Mouse (Mus musculus) heart, embryonic 14.5 days (tissue): ENCODE measurements around the gene Hoxb5. TPM values are rescaled to one million over a fixed set of nuclear protein-coding genes. Genes with fewer than 3 reads are reported as not detected.

Experiments used
- ATAC-seq: fragments of 200-750 bp; cut with Nextera tagmentation; 2 replicates; pipeline ENCODE4 v1.8.0; 2017; ENCODE audit warnings: low read depth, moderate TSS enrichment; ENCODE audit not compliant: insufficient number of reproducible peaks, insufficient read depth, low FRiP score
- H3K27ac ChIP-seq, 2 experiments: fragments of 200-500 bp in 1 of 2; fragments of 300-500 bp in 1 of 2; sonication (generic) in 1 of 2; replicated peaks in 1 of 2; 2 replicates each; pipeline ENCODE4 v1.5.1; 2012 to 2014; ENCODE audit warnings: low read depth in 2 of 2, low read length in 2 of 2, control low read depth in 1 of 2, mild to moderate bottlenecking in 1 of 2, mixed read lengths in 1 of 2; ENCODE audit not compliant: control insufficient read depth in 1 of 2, insufficient read depth in 1 of 2
- H3K27me3 ChIP-seq: fragments of 300-500 bp; sonication (generic); 2 replicates; pipeline ENCODE4 v1.6.1; 2014; ENCODE audit warnings: mild to moderate bottlenecking, low read length, control low read depth; ENCODE audit not compliant: control insufficient read depth, insufficient read depth
- H3K36me3 ChIP-seq: fragments of 300-500 bp; sonication (generic); 2 replicates; pipeline ENCODE4 v1.6.1; 2014; ENCODE audit warnings: mild to moderate bottlenecking, control low read depth, low read length, mixed read lengths; ENCODE audit not compliant: control insufficient read depth, insufficient read depth
- H3K4me1 ChIP-seq, 2 experiments: fragments of 200-500 bp in 1 of 2; fragments of 300-500 bp in 1 of 2; sonication (generic) in 1 of 2; 2 replicates each; pipeline ENCODE4 v1.6.1; 2012 to 2014; ENCODE audit warnings: low read length in 2 of 2, control low read depth in 1 of 2, mixed read lengths in 1 of 2; ENCODE audit not compliant: control insufficient read depth in 2 of 2, insufficient read depth in 2 of 2
- H3K4me2 ChIP-seq: fragments of 300-500 bp; sonication (generic); 2 replicates; pipeline ENCODE4 v1.6.1; 2014; ENCODE audit warnings: mild to moderate bottlenecking, low read length
- H3K4me3 ChIP-seq, 2 experiments: fragments of 200-500 bp in 1 of 2; fragments of 300-500 bp in 1 of 2; sonication (generic) in 1 of 2; 2 replicates each; pipeline ENCODE4 v1.5.1; 2012 to 2014; ENCODE audit warnings: low read length in 2 of 2, mild to moderate bottlenecking in 2 of 2, control low read depth in 1 of 2, low read depth in 1 of 2, moderate library complexity in 1 of 2; ENCODE audit not compliant: control insufficient read depth in 1 of 2, insufficient read depth in 1 of 2
- H3K9ac ChIP-seq: fragments of 300-500 bp; sonication (generic); 2 replicates; pipeline ENCODE4 v1.6.1; 2014; ENCODE audit warnings: mild to moderate bottlenecking, low read length
- H3K9me3 ChIP-seq: fragments of 300-500 bp; sonication (generic); 2 replicates; pipeline ENCODE4 v1.6.1; 2016; ENCODE audit warnings: low read length, control low read depth; ENCODE audit not compliant: control insufficient read depth
- WGBS: fragments of 180-500 bp; shearing (Covaris S2); extraction: QIAGEN DNeasy Blood & Tissue Kit; methylation state at CpG from one replicate; pipeline ENCODE4 v1.1.7; 2014; 5-methylcytosine and 5-hydroxymethylcytosine counted together
- polyA plus RNA-seq: library from polyadenylated mRNA; unstranded; fragments of >200 nt; fragmentation: Nextera tagmentation; extraction: Ambion mirVana; gene quantifications from 2 replicates; pipeline ENCODE4 v1.2.1, GENCODE M21; 2014

The Hoxb5 gene
- polyA plus RNA-seq, 1 experiment from 2014 or later = 0.27 TPM

DNA sequence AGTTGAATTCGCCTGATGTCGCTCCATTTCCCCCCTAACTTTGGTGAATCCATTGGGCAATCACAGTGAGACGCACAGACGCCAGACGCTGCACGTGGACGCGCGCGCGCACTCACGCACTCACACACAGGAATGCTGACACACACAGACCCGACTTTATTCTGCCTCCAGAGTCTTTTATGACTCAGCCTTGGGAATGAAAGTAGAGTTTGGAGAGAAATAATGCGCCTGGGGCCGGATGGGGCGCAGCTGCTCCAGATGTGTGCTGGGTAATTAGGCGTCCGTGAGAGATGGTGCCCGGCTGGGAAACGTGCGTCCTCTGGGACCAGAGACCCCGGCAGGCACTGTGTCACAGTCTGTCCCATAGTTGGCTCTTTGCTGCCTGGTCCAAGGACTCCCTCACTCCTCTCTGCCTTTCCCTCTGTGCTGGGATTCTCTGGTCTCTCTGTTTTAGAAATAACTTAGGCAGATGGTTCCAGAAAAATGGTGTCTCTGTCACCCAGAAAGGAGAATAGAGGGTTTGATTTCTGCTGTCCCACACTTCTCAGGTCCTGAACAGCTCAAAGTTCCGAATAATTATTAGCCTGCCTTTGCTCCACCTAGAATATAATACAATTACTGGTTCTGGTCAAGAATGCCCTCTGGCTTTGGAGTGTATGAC lies 42.7 kb upstream of the Hoxb5 start:
- Histone ChIP-seq H3K4me1 (no peaks in the 10 kb centered on the region), H3K4me2 (no peak overlapping the region), H3K27me3 (peaks cover 97% of the 10 kb centered on the region), H3K36me3 (no peaks in the 10 kb centered on the region), H3K9ac (no peak overlapping the region), H3K4me3 (no peak overlapping the region), H3K27ac (no peak overlapping the region), H3K9me3 (no peaks in the 10 kb centered on the region)
- no peak for ATAC-seq
- WGBS = 2% methylated on average over 23 of the region's 23 CpGs

DNA sequence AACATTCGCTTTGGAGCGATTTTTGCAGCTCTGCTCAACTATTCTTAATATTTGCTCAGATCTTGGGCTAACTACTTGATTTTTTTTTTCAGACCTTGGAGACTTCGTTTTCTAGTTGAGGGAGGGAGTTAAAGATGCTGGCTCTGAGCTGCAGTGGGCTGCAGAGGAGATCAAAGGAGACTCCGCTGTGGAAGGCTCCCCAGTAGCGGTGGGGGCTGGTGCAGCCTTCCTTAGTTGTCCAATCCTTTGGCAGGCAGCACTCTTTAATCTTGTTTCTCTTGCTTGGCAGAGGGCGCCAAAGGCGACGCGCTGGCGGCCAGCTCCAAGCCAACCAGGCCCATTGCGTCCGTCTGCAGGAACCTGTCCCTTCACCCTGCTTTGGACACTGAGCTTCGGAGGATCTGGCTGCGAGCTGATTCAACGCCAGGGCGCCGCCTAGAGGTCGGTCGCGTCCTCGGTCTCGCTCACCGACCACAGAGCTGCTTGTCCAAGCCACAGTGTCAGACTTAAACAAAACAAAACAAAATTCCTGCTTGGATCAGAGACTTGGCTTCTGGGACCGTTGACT lies 41.7 kb upstream of the Hoxb5 start:
- H3K36me3 ChIP-seq = no peaks in the 10 kb centered on the region
- H3K27ac ChIP-seq = no peak overlapping the region
- 3% methylated on average over 24 of the region's 24 CpGs for WGBS
- peaks cover 97% of the 10 kb centered on the region for H3K27me3 ChIP-seq
- H3K9ac ChIP-seq = no peak overlapping the region
- H3K9me3 ChIP-seq = no peaks in the 10 kb centered on the region
- ATAC-seq = no peak
- H3K4me2 ChIP-seq = no peak overlapping the region
- no peak overlapping the region for H3K4me3 ChIP-seq
- H3K4me1 ChIP-seq = no peaks in the 10 kb centered on the region

DNA sequence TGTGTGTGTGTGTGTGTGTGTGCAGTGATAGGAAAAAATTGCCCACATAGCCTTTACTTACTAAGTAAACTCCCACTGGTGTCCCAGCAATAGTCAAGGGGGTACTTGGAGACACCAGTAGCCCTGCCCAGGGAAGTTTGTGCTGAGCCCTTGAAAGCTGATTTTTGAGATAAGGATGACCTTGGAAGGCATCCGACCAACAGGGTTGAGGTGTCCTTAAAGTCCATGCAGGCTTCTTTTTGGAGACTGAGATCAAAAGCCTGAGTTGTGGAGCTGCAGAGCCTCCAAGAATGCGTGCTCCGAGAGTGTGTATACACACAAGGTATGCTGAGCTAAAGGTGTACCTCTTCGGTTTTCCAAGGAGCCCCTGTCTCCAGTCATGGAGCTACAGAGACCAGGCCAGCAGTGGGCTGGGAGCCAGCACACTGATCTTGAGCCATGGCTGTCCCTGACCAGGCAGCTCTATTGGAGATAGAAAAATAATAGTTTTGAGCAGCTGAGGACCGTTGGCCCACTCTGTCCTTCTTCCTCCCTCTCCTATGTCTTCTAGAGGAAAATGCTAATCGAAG lies 40.8 kb upstream of the Hoxb5 start:
- Histone ChIP-seq H3K4me2 (no peak overlapping the region), H3K9me3 (no peaks in the 10 kb centered on the region), H3K4me3 (no peak overlapping the region), H3K27ac (no peak overlapping the region), H3K9ac (no peak overlapping the region), H3K4me1 (no peaks in the 10 kb centered on the region), H3K36me3 (no peaks in the 10 kb centered on the region), H3K27me3 (peaks cover 98% of the 10 kb centered on the region)
- WGBS = 5% methylated on average over 6 of the region's 6 CpGs
- no peak for ATAC-seq

DNA sequence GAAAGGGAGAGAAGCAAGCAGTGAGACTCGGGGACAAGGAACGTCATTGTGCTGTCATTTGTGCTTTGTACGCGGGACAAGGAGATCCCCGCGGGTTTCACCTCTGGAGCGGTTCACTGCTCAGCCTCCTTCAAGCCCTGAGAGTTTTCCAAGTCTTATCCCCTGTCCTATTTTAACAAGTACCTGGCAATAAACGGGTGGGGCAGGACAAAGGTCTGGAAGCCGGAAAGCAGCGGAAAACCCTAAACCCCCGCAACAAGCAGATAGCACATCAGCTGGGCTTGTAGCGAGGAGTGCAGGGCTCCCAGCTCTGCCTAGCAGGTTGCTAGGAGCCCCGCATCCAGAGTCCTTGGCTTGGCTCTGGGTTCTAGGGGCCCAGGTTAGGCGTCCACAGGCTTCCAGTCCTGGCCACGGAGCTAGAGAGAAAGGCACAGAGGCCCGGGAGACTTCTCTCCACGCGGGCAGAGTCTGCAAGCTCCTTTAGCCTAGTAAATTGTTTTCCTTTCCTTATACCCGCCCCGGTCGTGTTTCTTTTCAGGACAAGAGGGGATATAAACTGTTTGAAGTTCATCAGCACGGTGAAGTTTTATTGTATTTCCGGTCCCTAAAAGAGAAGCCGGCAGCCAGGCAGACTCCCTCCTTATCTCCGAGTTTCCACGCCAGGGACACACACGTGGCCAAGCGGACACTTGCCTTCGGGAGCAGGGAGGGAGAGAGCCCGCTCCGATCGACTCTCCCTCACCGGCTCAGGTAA lies 39.3 kb upstream of the Hoxb5 start:
- ATAC-seq = no peak
- no peak overlapping the region for H3K9ac ChIP-seq
- H3K4me1 ChIP-seq = no peaks in the 10 kb centered on the region
- under 1% methylated on average over 33 of the region's 33 CpGs for WGBS
- H3K4me3 ChIP-seq = no peak overlapping the region
- no peak overlapping the region for H3K4me2 ChIP-seq
- no peaks in the 10 kb centered on the region for H3K36me3 ChIP-seq
- no peaks in the 10 kb centered on the region for H3K9me3 ChIP-seq
- no peak overlapping the region for H3K27ac ChIP-seq
- H3K27me3 ChIP-seq = peaks cover 99% of the 10 kb centered on the region

DNA sequence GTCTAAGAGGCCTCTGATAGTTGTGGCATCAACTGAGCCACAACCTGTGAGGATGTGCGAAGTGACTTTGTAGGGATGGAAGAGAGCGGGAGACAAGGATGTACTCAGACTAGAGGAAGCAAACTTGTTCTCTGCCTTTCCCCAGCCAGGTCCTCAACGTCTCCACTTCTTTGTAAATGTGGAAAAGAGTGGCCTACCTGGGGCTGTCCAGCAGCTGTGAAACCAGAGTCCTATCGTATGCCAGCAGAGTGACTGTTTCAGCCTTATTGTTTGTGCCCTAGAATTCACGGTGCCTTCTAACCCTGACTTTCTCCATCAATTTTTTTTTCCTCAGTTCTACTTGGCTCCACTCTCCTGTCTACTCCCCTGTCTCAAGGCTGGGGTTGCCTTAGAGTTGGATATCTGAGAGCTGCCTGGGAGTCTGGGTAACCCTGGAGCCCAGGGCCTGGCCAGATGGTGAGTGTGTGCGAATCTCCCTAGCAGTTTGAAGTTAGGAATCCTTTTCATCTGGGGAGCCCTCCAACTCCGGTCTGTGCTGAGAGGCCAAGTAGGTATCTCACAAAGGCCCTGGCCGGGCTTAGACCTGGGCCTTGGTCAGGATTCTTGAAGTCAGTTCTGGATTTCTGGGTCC lies 38.6 kb upstream of the Hoxb5 start:
- H3K27me3 ChIP-seq = peaks cover 99% of the 10 kb centered on the region
- no peak overlapping the region for H3K4me3 ChIP-seq
- no peak overlapping the region for H3K4me2 ChIP-seq
- no peak overlapping the region for H3K27ac ChIP-seq
- ATAC-seq = no peak
- H3K9me3 ChIP-seq = no peaks in the 10 kb centered on the region
- H3K4me1 ChIP-seq = no peaks in the 10 kb centered on the region
- 7% methylated on average over 8 of the region's 8 CpGs for WGBS
- no peak overlapping the region for H3K9ac ChIP-seq
- H3K36me3 ChIP-seq = no peaks in the 10 kb centered on the region

DNA sequence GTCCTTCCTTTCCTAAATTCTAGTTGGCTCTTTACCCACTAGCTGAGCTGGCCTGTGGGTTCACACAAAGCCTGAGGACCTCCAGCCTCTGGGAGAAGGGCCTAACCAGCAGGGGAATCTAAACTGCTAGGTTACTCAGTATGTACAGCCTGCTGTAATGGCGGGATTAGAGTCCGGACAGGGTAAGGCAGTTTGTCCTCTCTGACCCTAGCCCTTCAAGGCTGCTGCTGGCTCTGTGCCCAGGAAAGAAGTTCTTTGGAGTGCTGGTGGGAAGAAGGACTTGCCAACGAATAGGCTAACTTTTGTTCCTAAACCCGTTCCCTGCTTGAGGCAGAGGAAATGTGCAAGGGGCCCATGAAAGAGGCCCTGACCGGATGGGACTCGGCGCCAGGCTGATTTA lies 37.2 kb upstream of the Hoxb5 start:
- Histone ChIP-seq H3K27me3 (peaks cover 99% of the 10 kb centered on the region), H3K9ac (no peak overlapping the region), H3K4me3 (no peak overlapping the region), H3K36me3 (no peaks in the 10 kb centered on the region), H3K4me1 (no peaks in the 10 kb centered on the region; a peak in 1 of 4 replicates), H3K9me3 (no peaks in the 10 kb centered on the region), H3K27ac (no peak overlapping the region), H3K4me2 (no peak overlapping the region)
- ATAC-seq = no peak
- 1% methylated on average over 7 of the region's 7 CpGs for WGBS

DNA sequence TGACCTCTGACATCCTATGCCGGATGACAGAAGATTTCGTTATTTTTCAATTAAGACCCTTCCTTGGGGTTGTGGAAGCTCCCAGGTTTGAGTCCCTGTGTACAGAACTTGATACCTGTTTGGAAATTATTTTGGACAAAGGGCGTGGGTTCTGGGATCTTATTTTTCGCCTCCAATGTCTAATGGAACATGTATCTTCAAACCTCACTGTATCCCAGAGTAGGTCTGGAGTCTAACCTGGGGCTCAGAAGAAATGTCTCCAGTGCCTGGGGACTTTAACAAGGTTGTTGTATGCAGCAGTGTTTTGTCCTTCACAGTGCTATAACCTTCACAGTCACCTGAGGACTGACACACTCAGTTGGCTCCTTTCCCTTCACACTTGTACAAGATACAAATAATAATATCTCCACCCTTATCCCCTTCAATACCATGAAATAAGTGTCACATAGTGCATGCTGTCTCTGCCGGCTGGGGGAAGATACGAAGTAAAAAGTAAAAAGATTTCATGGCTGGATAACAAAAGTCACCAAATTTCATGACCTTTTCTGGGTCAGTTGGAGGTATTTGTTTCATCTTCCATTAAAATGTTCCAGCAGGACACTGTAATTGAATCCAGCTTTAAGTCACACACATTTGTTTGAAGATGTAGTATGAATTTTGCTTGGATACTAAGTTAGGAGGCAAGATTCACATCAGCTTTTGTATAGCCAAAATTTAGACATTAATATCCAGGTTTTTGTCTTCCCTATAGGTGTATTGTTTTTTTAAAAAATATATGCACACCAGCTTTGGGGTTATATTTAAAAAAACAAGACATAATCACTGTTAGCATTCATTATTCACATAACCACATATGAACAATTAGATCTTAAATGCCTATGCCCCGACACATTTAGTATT lies 35.9 kb upstream of the Hoxb5 start:
- H3K27me3 ChIP-seq = peaks cover 99% of the 10 kb centered on the region
- no peak for ATAC-seq
- no peak overlapping the region for H3K4me2 ChIP-seq
- no peak overlapping the region for H3K9ac ChIP-seq
- H3K27ac ChIP-seq = no peak overlapping the region
- peaks cover 0 to 9% of the 10 kb centered on the region in 2 experiments; a peak in 2 of 4 replicates for H3K4me1 ChIP-seq
- H3K4me3 ChIP-seq = no peak overlapping the region
- WGBS = 16% methylated on average over 7 of the region's 7 CpGs
- no peaks in the 10 kb centered on the region for H3K9me3 ChIP-seq
- H3K36me3 ChIP-seq = no peaks in the 10 kb centered on the region
